Mouse (Mus musculus) cerebellum, adult (tissue): ENCODE measurements around the gene Hist1h3i.
"Not testable (repeated sequence)": the region's sequence is repeated elsewhere in the genome, so short reads cannot be mapped to it uniquely, and the experiment has no call there.

Experiments
- ATAC-seq: cut with Nextera tagmentation; 2 replicates; pipeline ENCODE4 v1.9.2; 2017; ENCODE audit warnings: mild to moderate bottlenecking, moderate library complexity, mixed read lengths; ENCODE audit not compliant: insufficient number of reproducible peaks, low FRiP score, low TSS enrichment

Hist1h3i gene

DNA sequence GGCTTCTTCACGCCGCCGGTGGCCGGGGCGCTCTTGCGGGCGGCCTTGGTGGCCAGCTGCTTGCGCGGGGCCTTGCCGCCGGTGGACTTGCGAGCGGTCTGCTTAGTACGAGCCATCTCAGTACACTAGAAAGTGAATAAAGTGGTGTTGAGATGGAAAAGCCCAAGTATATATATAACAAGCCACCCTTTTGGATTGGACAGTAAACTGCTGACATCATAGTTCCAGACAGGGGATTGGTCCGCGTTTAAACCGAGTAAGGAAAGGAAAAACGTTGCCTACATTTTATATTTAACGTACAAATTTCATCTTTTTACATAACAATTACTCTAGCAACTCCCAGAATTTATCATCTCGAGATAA is at the start of gene Hist1h3i:
Gene Hist1h3i, minus strand, starts transcription at position 116 of the 363 bp plus-strand sequence.
- peak; percentile 80 for ATAC-seq

DNA sequence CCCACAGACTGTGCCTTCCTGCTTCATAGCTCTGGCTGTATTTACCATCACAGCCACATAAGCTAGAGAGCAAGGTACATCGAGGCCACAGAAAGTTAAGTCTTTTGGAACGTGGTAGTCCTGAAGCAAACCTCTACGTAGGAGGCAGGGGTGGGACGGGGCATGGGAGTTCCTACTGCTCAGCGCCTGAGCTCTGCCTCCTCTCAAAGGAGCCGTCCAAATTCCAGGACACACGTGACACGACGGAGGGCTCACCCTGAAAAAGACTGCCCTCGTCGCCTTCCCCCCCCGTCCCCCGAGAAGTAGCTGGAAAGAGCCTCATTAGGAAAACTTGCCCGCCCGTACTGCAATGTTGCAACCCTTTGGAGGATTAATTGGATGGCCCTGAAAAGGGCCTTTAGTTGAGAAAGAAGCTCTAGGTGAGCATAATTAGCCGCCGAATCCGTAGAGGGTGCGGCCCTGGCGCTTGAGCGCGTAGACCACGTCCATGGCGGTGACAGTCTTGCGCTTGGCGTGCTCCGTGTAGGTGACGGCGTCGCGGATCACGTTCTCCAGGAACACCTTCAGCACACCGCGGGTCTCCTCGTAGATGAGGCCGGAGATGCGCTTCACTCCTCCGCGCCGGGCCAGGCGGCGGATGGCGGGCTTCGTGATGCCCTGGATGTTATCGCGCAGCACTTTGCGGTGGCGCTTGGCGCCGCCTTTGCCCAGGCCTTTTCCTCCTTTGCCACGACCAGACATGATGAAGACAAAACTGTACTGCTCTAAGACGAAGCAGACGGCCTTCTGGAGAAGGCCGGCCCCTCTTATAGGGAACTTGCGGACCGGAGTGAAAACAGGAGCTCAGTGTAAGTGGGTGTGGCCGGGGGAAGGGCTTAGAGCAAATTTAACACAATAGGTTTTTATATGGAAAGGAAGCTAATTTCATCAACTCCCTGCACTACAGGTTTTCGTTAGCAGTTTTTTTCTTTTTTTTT is 48.5 kb upstream of the Hist1h3i start, which contains the start of gene Hist1h4n:
Gene Hist1h4n, minus strand, starts transcription at position 779 of the 977 bp plus-strand sequence.
- peak; percentile 83 for ATAC-seq

- ATAC-seq: no peak
These were observed 47.2 kb upstream of the Hist1h3i start for GRCm38 (mm10) chr13:21830344-21830743.

- ATAC-seq: no peak
These were observed 45.3 kb upstream of the Hist1h3i start for GRCm38 (mm10) chr13:21828511-21828910.

DNA sequence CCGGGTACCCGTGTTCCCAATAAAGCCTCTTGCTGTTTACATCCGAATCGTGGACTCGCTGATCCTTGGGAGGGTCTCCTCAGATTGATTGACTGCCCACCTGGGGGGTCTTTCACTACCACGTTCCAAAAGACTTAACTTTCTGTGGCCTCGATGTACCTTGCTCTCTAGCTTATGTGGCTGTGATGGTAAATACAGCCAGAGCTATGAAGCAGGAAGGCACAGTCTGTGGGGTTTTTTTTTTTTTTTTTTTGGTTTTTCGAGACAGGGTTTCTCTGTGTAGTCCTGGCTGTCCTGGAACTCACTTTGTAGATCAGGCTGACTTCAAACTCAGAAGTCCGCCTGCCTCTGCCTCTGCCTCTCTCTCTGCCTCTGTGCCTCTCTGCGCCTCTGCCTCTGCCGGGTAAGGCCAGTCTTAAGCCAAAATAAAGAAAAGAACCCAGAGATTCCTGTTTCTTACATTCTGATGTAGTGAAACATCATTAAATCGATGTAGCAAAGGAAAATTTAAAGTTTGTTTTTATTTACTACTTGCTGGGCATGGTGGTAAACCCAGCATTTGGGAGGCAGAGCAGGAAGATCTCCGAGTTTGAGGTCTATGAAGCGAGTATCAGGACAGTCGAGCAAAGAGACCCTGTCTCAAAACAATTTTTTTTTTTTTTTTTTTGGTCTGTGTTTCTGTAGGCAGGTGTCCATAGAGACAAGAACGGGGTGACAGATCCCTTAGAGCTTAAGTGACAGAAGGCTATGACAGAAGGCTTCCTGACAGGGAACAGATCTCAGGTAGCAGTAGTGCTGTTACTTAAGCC is 37.1 kb upstream of the Hist1h3i start:
- not testable (repeated sequence) for ATAC-seq

DNA sequence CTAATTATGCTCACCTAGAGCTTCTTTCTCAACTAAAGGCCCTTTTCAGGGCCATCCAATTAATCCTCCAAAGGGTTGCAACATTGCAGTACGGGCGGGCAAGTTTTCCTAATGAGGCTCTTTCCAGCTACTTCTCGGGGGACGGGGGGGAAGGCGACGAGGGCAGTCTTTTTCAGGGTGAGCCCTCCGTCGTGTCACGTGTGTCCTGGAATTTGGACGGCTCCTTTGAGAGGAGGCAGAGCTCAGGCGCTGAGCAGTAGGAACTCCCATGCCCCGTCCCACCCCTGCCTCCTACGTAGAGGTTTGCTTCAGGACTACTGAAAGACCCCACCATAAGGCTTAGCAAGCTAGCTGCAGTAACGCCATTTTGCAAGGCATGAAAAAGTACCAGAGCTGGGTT is 28.9 kb upstream of the Hist1h3i start:
- not testable (repeated sequence) for ATAC-seq

- ATAC-seq: 0 out of 2 replicates have a peak, but pooled peaks have one; percentile 62
These were observed 28.4 kb upstream of the Hist1h3i start, which contains the start of gene Hist1h4m for GRCm38 (mm10) chr13:21811539-21811938. Hist1h4m (plus strand) TSS chr13:21811746.

- 0 out of 2 replicates have a peak, but pooled peaks have one; percentile 22 for ATAC-seq
These were observed 27.9 kb upstream of the Hist1h3i start for GRCm38 (mm10) chr13:21811074-21811473.

- ATAC-seq: peak; percentile 100
These were observed 26.9 kb upstream of the Hist1h3i start, which contains the start of the genes Hist1h2bq and Hist1h2ao for GRCm38 (mm10) chr13:21810073-21810472. Hist1h2bq (minus strand) TSS chr13:21810197. Hist1h2ao (plus strand) TSS chr13:21810465.

DNA sequence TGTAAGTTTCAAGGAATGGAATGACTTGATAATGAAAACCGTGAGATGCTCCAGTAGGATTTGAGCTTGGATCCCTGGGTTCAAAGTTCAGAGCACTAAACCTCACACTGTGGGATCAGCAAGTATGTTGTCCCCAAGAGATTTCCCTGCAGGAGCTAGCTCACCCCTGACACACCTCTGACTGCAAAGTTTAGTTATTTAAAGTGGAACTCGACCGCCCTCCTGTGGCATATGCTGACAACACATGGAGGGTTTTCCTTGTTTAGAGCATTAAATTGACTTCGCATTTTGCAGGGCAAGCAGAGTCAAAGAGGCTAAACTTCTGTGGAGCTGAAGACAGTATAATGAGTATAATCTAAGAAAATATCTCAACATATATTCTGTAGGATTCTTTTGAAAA is 19.9 kb upstream of the Hist1h3i start:
- not testable (repeated sequence) for ATAC-seq

- not testable (repeated sequence) for ATAC-seq
These were observed 14.0 kb upstream of the Hist1h3i start for GRCm38 (mm10) chr13:21797163-21797562.

DNA sequence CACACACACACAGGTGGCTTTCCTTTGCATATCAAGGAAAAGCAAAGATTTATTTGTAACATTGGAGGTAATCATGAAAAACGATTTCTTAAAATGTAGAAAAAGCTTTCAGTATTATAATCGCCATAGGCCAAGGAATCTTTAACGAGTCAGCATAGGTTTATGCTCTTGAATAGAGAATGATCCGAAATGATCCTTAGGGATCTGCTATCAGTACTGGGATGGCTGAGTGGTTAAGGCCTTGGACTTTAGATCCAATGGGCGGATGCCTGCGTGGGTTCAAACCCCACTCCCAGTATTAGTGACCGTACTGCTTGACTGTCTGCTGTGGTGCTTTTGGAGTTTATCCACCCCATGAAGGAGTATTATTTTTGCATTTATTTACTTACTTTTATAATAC is 12.4 kb upstream of the Hist1h3i start:
- no peak for ATAC-seq

GRCm38 (mm10) chr13:21790601-21791283 is 7.6 kb upstream of the Hist1h3i start:
- no peak for ATAC-seq

DNA sequence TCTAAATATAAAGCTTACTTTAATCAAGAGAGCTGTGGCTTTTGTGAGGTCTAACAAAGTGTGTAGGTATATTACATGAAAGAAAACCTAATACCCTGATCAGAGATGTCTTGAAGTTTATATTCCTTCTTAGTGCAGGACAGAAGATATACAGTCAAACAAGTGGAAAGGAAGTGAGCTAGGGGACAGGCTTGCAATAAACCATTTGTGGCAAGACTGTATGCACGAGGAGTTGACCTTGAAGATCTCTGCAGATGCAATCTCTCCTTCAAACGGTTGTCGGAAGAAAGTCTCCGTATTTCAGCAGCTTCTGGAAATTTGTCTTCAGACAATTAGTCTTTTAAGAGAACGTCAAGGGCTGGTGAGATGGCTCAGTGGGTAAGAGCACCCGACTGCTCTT is 6.8 kb upstream of the Hist1h3i start:
- ATAC-seq: no peak

DNA sequence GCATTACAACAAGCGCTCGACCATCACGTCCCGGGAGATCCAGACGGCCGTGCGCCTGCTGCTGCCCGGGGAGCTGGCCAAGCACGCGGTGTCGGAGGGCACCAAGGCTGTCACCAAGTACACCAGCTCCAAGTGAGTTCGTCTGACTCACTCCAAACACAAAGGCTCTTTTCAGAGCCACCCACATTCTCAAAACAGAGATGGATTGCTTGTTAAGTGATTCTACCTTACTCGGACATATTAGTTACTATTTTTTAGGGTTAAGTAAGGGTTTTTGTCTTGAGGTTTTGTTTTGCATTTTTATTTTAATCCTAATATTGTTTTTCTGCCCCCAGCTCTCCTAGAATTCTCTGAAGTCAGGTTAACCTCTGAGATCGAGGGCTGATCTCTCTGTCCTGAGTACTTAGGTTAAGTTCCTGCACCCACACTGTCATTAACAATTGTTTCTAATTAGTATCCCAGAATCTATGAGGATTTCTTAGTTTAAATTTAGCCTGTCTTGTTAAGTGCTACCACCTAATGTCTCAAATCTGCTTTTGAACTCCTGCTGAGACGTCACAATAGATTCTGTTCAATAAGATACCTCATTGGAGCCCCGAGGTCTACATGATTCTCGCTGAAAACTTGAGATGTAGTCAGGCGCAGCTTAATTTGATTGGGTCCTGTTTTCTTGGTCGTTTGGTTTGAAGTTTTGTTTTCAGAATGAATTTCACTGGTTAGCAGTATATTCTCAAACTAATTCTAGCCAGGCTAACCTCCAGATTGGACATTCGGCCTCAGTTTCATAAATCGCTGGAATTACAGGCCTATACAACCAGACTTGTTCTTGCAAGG is 4.8 kb upstream of the Hist1h3i start:
- no peak for ATAC-seq

GRCm38 (mm10) chr13:21786899-21787629 is 3.9 kb upstream of the Hist1h3i start, which contains the start of the genes Hist1h2an and Hist1h2bp:
Hist1h2an (minus strand) TSS chr13:21787218.
Hist1h2bp (plus strand) TSS chr13:21787461.
- ATAC-seq: peak; percentile 97

DNA sequence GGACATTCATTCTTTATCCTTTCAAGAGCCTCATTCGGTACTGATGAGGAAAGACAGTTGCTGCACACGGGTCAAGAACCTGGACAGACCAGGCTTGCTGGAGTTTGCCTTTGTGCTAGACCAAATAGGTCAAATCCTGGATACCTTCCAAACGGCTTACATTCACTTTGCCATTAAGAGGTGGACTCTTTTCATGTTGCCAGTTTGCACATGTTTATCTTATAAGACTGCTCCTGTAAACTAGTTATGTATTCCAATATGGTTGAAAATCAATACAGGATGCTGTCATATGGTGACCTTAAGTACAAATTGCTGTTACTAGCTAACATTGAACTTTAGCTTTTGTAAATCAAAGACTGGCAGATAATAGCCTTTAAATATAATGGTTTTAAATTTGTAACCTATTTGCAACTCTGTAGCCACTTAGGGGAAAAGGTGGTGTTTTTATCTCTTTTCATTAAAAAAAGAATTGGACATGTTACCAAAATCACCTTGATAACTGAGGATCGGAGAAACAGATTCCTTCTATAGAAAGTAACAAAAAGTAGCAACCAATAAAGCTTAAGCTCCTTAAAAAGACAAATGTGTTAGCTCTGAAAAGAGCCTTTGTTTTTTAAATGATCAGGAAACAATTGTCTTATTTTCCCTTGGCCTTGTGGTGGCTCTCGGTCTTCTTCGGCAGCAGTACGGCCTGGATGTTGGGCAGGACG is 3.2 kb upstream of the Hist1h3i start:
- no peak for ATAC-seq

- ATAC-seq: no peak
These were observed 1.1 kb upstream of the Hist1h3i start for GRCm38 (mm10) chr13:21784311-21784710.
